Mouse (Mus musculus): ENCODE measurements around the gene Slit3.

The Slit3 gene

GRCm38 (mm10) chr11:35544112-35545064 lies 423.4 kb downstream of the Slit3 start:
- DNase-seq, result no peak

- DNase-seq, result no peak
These were observed 425.2 kb downstream of the Slit3 start for GRCm38 (mm10) chr11:35546081-35546822.

- DNase-seq, result no peak
These were observed 429.0 kb downstream of the Slit3 start for GRCm38 (mm10) chr11:35550036-35550435.

- DNase-seq, result no peak
These were observed 435.2 kb downstream of the Slit3 start for GRCm38 (mm10) chr11:35556192-35556591.

GRCm38 (mm10) chr11:35557476-35557875 lies 436.5 kb downstream of the Slit3 start:
- no peak for DNase-seq

GRCm38 (mm10) chr11:35558311-35558710 lies 437.3 kb downstream of the Slit3 start:
- no peak for DNase-seq

- DNase-seq, result no peak
These were observed 438.4 kb downstream of the Slit3 start for GRCm38 (mm10) chr11:35559386-35559785.

GRCm38 (mm10) chr11:35561760-35562159 lies 440.7 kb downstream of the Slit3 start:
- DNase-seq, result no peak

GRCm38 (mm10) chr11:35565322-35565721 lies 444.3 kb downstream of the Slit3 start:
- no peak for DNase-seq

- DNase-seq, result no peak
These were observed 445.7 kb downstream of the Slit3 start for GRCm38 (mm10) chr11:35566686-35567085.

- no peak for DNase-seq
These were observed 448.3 kb downstream of the Slit3 start for GRCm38 (mm10) chr11:35569126-35569916.

- DNase-seq, result no peak
These were observed 448.9 kb downstream of the Slit3 start for GRCm38 (mm10) chr11:35569957-35570356.

GRCm38 (mm10) chr11:35571910-35572309 lies 450.9 kb downstream of the Slit3 start:
- DNase-seq, result no peak

- no peak for DNase-seq
These were observed 457.8 kb downstream of the Slit3 start for GRCm38 (mm10) chr11:35578796-35579195.

GRCm38 (mm10) chr11:35582591-35582990 lies 461.6 kb downstream of the Slit3 start:
- DNase-seq, result no peak

- no peak for DNase-seq
These were observed 462.6 kb downstream of the Slit3 start for GRCm38 (mm10) chr11:35583633-35584032.

GRCm38 (mm10) chr11:35587174-35587959 lies 466.3 kb downstream of the Slit3 start:
- DNase-seq, result no peak

- no peak for DNase-seq
These were observed 468.9 kb downstream of the Slit3 start for GRCm38 (mm10) chr11:35589892-35590291.

GRCm38 (mm10) chr11:35593146-35594034 lies 472.4 kb downstream of the Slit3 start:
- no peak for DNase-seq

GRCm38 (mm10) chr11:35596064-35596463 lies 475.0 kb downstream of the Slit3 start:
- no peak for DNase-seq

GRCm38 (mm10) chr11:35597882-35598281 lies 476.9 kb downstream of the Slit3 start:
- no peak for DNase-seq

Measured in thymus, postnatal 4 days (tissue).